Mouse (Mus musculus) monocyte, adult 5-6 weeks (primary cell): ENCODE data around the gene Cpeb3. TPM values are rescaled to one million over a fixed set of nuclear protein-coding genes. Genes with fewer than 3 reads are reported as not detected.
A peak's percentile ranks its signal among the peaks of the same experiment; 100 is the strongest.
"Not testable (repeated sequence)": the region's sequence is repeated elsewhere in the genome, so short reads cannot be mapped to it uniquely, and the experiment has no call there.

Experiments used
- ATAC-seq: fragments of 153-309, 156-312 bp; replicated peaks from 2 replicates; pipeline ENCODE4 v1.8.0; 2017; ENCODE audit warnings: mild to moderate bottlenecking; ENCODE audit not compliant: low TSS enrichment, insufficient number of reproducible peaks, severe bottlenecking, poor library complexity, low FRiP score
- total RNA-seq: library from RNA; stranded (forward); fragments of 200-1000, 200-491, 200-594 nt; gene quantifications from 3 replicates; pipeline ENCODE4 v1.2.3, GENCODE M21; 2017

Cpeb3 gene
- total RNA-seq, 1 experiment from 2014 or later = 0.86 TPM

GRCm38 (mm10) chr19:37172566-37173130 is 35.8 kb downstream of the Cpeb3 start:
- ATAC-seq = peak; percentile 49; the same call in 1 of the 2 replicates

- no peak for ATAC-seq
Measured at GRCm38 (mm10) chr19:37172096-37172495, 36.3 kb downstream of the Cpeb3 start.

DNA sequence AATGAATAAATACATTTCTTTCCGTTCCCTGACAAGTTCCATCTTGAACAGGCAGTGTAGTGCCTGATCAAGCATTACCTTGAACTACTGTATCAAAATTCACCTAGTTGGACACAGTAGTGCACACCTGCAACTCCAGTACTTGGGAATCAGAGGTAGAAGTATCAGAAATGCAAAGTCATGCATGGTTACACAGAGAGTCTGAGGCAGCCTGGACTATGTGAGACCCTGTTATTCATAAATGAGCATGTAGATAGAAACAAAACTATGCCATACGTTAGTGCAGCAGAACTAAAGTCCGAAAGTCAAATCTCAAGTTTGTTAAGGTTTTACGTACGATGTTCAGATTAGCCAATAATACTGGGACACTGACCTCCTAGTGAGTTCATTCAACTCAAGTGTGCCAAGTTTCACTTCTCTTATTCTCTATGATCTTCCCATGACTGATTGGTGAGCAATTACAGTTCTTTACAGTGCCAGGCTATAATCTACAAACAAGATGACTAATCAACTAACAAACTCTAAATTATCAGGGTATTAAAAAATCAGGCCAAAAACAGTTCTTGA is 51.5 kb downstream of the Cpeb3 start:
- peak; percentile 92 for ATAC-seq

GRCm38 (mm10) chr19:37156040-37156439 is 52.4 kb downstream of the Cpeb3 start:
- no peak for ATAC-seq

DNA sequence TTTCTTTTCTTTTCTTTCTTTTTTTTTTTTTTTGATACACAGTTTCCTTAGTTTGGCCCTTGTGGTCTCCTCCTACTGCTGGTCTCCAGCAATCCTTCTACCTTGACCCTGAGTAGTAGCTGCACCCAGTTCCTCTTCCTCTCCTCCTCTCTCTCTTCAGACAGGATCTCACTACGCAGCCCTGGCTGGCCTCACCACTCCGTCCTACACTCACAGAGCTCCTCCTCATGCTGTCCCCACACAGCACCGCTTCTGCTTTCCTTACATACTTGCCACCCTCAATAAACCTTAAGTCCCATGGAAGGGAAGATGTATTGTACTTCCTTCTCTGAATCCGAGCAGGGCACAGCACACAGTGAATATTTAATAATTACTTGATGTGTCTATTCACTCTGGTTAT is 61.3 kb downstream of the Cpeb3 start:
- 0 out of 2 replicates have a peak, but pooled peaks have one; percentile 61 for ATAC-seq

DNA sequence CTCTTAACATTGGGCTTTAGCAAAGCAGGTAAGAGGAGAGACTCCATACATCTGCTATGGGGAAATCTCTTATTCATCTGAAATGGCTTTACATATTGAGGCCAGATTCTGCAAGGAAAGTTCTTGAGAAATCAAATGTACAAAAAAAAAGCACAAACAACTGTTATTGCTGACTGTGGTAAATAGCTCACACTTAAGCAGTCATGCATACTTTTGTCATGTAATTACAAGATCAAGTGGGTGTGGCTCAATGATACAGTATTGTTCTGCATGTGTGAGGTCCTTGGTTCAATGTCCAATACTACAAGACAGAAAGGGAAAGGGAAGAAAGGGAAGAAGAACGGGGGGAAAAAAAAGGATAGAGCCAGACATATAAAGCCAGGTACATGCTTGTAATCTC is 62.6 kb downstream of the Cpeb3 start:
- no peak for ATAC-seq

GRCm38 (mm10) chr19:37145401-37145800 is 63.0 kb downstream of the Cpeb3 start:
- no peak for ATAC-seq

DNA sequence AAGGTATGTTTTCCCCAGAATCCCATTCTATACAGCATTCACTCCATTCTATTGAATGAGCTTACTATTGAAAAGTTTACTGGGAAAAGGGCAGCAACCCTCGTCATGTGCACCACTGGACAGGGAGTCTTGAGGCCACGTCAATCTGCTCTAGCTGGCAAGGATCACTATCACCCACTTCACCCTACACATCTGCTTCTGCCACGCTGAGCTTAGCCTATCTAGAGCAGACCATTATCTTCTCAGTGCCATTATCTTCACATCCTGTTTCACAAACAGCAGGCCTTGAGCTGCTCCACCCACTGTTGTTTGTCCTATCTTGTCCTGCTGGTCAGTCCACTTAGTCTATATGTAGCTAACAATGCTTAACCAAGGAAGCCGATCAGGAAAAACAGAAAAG is 66.8 kb downstream of the Cpeb3 start:
- no peak for ATAC-seq

DNA sequence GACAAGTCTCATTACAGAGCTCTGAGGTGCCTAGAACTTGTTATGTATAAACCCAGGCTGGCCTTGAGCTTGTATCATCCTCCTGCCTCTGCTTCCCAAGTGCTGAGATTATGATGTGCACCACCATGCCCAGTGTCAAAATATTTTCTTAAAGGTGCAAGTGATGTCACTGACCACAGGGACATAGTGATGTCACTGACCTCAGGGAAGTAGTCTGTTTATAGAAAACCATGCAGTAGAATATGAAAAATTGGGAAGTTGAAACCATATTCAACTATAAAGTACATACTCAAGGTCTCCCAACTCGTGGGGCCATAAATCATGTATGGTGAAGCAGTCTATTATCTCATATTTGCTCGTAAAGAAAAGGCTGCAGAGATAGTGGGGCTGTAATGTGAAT is 71.3 kb downstream of the Cpeb3 start:
- ATAC-seq = no peak

GRCm38 (mm10) chr19:37135459-37135858 is 72.9 kb downstream of the Cpeb3 start:
- not testable (repeated sequence) for ATAC-seq

DNA sequence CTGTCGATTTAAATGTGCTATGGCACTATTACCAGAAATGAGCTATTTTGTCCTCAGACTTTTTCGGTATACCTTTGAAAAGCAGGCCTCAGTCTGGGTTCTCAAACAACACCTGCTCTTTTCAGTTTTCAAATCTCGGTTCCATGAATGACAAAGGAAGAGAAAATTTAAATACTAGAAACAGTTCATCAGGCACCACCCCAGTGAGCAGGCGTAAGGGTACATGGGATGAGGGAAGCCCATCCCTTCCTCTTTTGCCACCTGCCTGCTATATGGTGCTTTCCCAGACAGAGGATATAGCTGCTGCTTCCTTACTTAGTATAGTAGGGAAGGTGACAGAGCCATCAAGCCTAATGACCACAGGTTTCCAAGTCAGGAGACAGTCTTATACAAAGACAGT is 74.7 kb downstream of the Cpeb3 start:
- no peak for ATAC-seq

- no peak for ATAC-seq
Measured at GRCm38 (mm10) chr19:37131660-37132059, 76.7 kb downstream of the Cpeb3 start.

DNA sequence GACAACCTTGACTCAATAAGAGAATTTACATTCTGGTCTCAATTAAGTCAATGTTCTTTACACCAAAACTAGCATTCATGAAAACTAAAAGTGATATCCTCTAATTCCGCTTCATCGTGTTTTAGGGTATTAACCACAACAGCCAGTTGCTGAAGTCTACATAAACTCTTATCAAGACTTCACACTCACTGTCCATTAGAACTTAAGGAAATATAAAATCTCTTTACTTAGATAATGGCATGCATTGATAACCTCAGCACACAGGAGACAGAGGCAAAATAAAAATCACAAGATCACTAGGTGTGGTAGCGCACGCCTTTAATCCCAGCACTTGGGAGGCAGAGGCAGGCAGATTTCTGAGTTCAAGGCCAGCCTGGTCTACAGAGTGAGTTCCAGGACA is 79.9 kb downstream of the Cpeb3 start:
- no peak for ATAC-seq

- no peak for ATAC-seq
Measured at GRCm38 (mm10) chr19:37127018-37127567, 81.3 kb downstream of the Cpeb3 start.

DNA sequence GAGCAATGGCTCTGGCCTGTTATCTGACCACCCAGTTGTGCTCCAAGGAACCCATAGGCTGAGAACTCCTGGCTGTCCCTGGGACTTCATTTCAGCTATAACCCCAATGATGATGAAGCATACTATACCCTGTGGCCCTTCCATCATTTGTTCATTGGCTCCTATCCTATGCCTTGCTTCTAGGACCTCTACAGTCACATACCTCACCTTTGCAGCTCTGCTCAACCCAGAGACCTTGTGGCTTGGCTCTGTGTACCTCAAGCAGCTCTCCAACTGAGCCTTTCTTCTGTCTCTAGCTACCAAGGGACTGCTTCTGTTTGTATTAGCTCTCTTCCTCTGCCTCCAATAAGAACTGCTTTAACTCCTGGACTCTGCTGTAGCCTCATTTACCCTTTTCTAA is 83.4 kb downstream of the Cpeb3 start:
- no peak for ATAC-seq

DNA sequence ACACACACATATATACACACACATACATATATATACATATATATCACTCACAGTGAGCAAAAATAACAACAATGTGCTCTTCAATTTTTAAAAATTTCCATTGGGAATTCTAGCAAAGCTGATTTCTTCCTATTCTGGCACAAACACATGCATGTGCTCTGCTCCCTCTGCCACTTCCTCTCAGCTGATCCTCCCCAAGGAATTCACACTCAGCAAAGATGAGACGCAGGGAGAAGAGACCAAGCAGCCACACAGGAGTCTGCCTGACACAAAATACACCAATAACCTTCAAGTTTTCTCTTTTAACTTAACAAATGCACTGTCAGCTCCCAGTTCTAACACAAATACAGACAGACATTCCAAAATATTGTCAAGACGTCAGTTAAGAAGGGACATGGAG is 89.1 kb downstream of the Cpeb3 start:
- no peak for ATAC-seq

DNA sequence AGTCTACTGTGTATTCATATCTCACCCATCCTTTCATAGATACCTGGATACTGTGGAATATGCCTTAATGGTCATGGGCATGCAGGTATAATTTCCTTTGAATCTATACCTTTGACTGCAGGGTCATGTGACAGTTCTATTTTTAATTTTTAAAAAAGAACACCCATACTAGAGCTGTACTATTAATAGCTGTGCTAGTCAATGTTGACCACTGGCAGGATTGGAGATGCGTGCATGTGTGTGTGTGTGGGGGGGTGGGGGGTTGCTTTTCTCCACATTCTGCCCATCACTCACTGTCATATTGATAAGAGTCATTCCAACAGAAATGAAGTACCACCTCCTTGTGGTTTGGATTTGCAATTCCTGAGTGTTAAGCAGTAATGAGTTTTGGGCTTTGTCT is 92.6 kb downstream of the Cpeb3 start:
- no peak for ATAC-seq

DNA sequence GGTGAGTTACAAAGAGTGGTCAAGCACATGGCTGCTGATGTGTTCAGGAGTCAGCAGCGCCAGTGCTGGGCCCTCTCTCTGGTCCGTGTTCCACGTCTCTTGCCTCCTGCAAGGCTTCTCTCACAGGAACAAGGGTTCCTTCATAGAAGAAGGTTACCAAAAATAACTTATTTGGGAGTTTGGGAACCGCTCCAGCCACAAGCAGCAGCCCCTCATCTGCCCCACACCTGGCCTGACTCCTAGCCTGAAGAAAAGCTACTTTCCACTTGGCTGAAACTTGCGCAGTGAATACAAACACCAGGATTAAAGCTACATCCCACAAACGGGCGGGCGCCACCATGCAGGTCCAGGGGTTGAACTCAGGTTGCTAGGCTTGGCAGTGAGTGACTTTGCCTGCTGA is 93.0 kb downstream of the Cpeb3 start:
- ATAC-seq = no peak

DNA sequence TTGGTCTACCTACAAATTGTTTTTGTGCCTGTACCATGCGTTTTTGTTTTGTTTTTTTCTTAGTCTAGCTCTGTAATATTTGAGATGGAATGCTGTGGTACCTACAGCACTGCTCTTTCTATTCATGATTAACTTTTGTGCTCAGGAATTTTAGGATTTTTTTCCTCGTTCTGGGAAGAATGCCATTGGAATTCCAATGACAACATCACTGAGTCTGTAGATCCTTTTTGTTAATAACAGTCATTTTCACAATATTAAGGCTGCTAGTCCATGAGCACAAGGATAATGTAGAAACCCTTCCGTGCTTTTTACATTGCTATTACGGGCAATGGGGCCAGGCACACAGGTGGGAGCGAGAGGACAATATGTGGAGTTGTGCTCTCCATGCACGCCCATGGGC is 96.6 kb downstream of the Cpeb3 start:
- ATAC-seq = no peak

- peak; percentile 50; the same call in 1 of the 2 replicates for ATAC-seq
Measured at GRCm38 (mm10) chr19:37110494-37110893, 97.9 kb downstream of the Cpeb3 start.

- no peak for ATAC-seq
Measured at GRCm38 (mm10) chr19:37109853-37110252, 98.5 kb downstream of the Cpeb3 start.
